Mouse (Mus musculus): Measurements from ENCODE around the gene Grb2.

Grb2 gene

GRCm38 (mm10) chr11:115708209-115708876 lies at the start of gene Grb2:
TSS of gene Grb2 (minus strand) at chr11:115708597.
- in situ Hi-C loops (cut with MboI; ENCODE audit: unreplicated experiment in 2 of 2) = no loop called here

GRCm38 (mm10) chr11:115753485-115753884 lies 45.1 kb upstream of the Grb2 start:
- in situ Hi-C loops (cut with MboI; ENCODE audit: unreplicated experiment in 2 of 2) = no loop called here

DNA sequence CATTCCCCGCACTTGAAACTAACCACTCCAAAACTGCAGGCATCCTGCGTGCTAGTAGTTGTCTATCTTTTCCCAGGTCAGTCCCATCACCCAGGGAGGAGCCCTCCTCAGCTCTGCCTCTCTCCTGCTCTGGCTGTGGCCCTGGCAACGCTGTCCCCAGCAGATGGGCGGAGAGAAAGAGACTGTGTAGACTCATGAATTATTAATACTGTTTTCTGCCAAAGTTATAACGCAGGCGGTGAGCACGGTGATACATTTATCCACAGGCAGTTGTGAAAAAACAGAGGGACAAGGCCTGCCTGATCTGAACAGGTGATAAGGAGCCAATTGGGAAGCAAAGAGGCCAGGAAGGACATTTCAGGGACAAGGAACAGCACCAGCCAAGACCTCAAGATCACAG lies 44.3 kb upstream of the Grb2 start:
- in situ Hi-C loops (cut with MboI; ENCODE audit: unreplicated experiment in 2 of 2) = no loop called here

GRCm38 (mm10) chr11:115751725-115752124 lies 43.3 kb upstream of the Grb2 start:
- in situ Hi-C loops (cut with MboI; ENCODE audit: unreplicated experiment in 2 of 2) = no loop called here

DNA sequence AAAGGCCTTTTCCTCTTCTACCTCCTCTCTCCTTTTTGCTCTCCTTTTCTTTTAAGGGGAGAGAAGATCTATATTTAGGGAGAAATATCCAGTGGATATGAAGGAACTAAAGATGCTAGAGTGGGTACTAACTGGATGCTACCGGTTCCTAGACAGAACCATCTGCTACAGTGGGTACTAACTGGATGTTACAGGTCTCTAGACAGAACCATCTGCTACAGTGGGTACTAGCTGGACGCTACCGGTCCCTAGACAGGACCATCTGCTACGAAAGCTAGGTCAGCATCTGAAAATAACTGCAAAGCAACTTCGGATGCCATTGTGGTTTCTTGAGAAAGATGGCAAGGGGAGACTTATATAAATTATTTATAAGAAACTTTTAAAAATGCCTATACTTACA lies 41.4 kb upstream of the Grb2 start:
- in situ Hi-C loops (cut with MboI; ENCODE audit: unreplicated experiment in 2 of 2) = loop anchor here in 1 of 2 experiments (25.0 kb wide), 1 partner anchor 1287 kb away; no protein-coding TSS in a partner anchor

GRCm38 (mm10) chr11:115747351-115747750 lies 39.0 kb upstream of the Grb2 start:
- in situ Hi-C loops (cut with MboI; ENCODE audit: unreplicated experiment in 2 of 2) = loop anchor here in 1 of 2 experiments (25.0 kb wide), 1 partner anchor 1290 kb away; no protein-coding TSS in a partner anchor

- in situ Hi-C loops (cut with MboI; ENCODE audit: unreplicated experiment in 2 of 2) = loop anchor here in 1 of 2 experiments (25.0 kb wide), 1 partner anchor 1291 kb away; no protein-coding TSS in a partner anchor
Measured at GRCm38 (mm10) chr11:115746762-115747161, 38.4 kb upstream of the Grb2 start.

GRCm38 (mm10) chr11:115746109-115746508 lies 37.7 kb upstream of the Grb2 start:
- in situ Hi-C loops (cut with MboI; ENCODE audit: unreplicated experiment in 2 of 2) = loop anchor here in 1 of 2 experiments (25.0 kb wide), 1 partner anchor 1291 kb away; no protein-coding TSS in a partner anchor

- in situ Hi-C loops (cut with MboI; ENCODE audit: unreplicated experiment in 2 of 2) = loop anchor here in 1 of 2 experiments (25.0 kb wide), 1 partner anchor 1293 kb away; no protein-coding TSS in a partner anchor
Measured at GRCm38 (mm10) chr11:115744385-115744784, 36.0 kb upstream of the Grb2 start.

DNA sequence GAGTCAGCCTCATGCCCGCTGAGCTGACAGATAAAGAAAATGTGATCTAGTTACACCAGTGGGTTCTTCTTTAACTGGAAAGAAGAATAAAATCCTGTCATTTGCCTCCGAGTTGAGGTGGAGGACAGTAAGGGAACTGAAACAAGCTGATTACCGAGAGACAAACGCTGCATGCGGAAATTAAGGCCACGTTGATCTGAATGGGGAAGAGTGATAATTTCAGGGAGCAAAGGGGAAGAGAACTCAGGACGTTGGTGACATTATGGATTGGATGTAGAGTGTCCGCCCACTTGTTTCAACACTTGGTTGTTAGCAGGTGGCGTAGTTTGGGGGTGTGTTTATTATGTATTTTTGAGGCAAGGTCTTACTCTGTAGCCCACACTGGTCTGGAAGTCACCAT lies 34.5 kb upstream of the Grb2 start:
- in situ Hi-C loops (cut with MboI; ENCODE audit: unreplicated experiment in 2 of 2) = loop anchor here in 1 of 2 experiments (25.0 kb wide), 1 partner anchor 1294 kb away; no protein-coding TSS in a partner anchor

GRCm38 (mm10) chr11:115741070-115741469 lies 32.7 kb upstream of the Grb2 start:
- in situ Hi-C loops (cut with MboI; ENCODE audit: unreplicated experiment in 2 of 2) = loop anchor here in 1 of 2 experiments (25.0 kb wide), 1 partner anchor 1296 kb away; no protein-coding TSS in a partner anchor

DNA sequence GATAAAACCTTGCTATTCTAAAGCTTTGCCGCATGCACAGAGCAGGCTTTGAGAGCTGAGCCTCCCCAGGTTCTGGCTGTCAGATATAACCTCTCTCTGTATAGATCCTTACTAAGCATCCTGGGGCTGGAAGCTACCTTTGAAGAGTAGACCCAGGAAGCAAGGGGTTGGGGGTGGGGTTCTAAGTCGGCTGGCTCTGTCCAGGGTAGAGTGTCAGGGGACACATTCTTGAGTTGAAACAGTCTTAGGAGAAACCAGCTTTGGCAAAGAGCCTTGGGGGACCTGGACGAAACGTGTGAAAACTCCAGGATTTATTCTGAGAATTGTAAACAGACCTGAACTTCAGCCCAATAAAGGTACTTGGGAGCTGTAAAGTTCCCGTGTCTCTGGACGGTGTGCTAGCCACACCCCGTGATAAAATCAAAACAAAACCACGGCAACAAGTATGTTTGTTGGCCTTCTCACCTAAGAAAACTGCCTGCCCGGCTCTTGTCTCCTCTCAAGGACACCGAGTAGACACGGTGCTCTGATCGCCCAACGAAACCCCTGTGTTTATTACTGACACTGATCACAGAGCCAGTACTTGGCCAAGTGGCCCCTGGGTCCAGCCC lies 30.0 kb upstream of the Grb2 start:
- in situ Hi-C loops (cut with MboI; ENCODE audit: unreplicated experiment in 2 of 2) = loop anchor here (5.0 to 25.0 kb wide), 2 partner anchors 44 to 1299 kb away; no protein-coding TSS in a partner anchor

- in situ Hi-C loops (cut with MboI; ENCODE audit: unreplicated experiment in 2 of 2) = loop anchor here (5.0 to 25.0 kb wide), 2 partner anchors 45 to 1300 kb away; no protein-coding TSS in a partner anchor
Measured at GRCm38 (mm10) chr11:115737608-115738208, 29.3 kb upstream of the Grb2 start.

GRCm38 (mm10) chr11:115734041-115734686 lies 25.8 kb upstream of the Grb2 start:
- in situ Hi-C loops (cut with MboI; ENCODE audit: unreplicated experiment in 2 of 2) = loop anchor here in 1 of 2 experiments (25.0 kb wide), 1 partner anchor 1303 kb away; no protein-coding TSS in a partner anchor

- in situ Hi-C loops (cut with MboI; ENCODE audit: unreplicated experiment in 2 of 2) = loop anchor here (5.0 to 10.0 kb wide), 4 partner anchors 89 to 742 kb away; partner anchors contain the start of genes Caskin2 (in 1 of the 2), Galk1 (in 1 of the 2), Qrich2 (in 1 of the 2) and Tsen54 (in 1 of the 2)
Measured at GRCm38 (mm10) chr11:115723231-115723630, 14.8 kb upstream of the Grb2 start.

DNA sequence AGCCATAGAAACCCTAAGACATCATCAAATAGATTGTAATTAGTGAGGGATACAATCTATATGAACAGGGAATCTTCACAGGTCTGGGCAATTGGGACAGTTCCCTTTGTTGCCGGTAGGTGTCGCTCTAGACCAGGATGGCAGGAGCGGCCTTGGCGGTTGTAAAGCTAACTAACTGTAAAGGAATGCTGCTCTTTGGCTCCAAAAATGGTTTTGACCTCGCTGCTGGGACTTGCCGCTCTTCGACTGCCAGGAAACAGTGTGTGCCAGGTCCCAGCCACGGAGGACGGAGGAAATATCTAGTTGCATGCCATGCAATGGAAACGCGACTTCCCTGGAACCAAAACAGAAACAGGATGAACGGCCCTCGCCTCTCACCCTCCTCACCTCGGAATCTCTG lies 14.2 kb upstream of the Grb2 start:
- in situ Hi-C loops (cut with MboI; ENCODE audit: unreplicated experiment in 2 of 2) = loop anchor here (5.0 to 10.0 kb wide), 4 partner anchors 90 to 742 kb away; partner anchors contain the start of genes Caskin2 (in 1 of the 2), Galk1 (in 1 of the 2), Qrich2 (in 1 of the 2) and Tsen54 (in 1 of the 2)

DNA sequence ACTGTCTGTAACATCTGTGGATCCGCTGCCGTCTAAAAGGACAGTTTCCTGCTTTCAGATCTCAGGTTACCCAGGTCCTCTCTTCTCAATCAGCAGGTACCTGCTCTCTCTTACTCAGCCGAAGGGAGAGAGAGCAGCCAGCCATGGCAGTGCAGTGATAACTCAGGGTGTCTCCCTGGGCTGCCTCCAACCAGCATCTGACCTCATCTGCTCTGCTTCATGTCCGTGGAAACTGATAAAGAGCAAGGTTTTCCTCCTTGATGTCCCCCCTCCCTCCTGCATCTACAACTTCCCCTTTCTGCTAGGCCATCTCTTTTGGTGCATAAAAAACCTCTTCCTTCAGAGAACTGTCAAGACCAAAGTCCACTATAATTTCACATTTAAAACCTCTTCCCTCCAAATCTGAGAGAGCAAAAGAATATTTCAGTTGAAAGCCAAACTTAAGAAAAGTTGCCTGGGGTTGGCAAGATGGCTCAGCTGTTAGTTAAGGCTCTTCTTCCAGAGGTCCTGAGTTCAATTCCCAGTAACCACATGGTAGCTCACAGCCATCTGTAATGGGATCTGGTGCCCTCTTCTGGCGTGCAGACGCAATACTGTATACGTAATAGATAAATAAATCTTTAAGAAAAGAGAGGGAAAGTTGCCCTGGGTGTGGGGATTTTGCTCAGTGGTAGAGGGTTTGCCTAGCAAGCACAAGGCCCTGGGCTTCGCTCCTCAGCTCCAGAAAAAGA lies 9.4 kb upstream of the Grb2 start:
- in situ Hi-C loops (cut with MboI; ENCODE audit: unreplicated experiment in 2 of 2) = loop anchor here (5.0 to 10.0 kb wide), 8 partner anchors 71 to 363 kb away; partner anchors contain the start of genes Atp5h (in 1 of the 2), Caskin2 (in 1 of the 2), Nup85 (in 1 of the 2) and Tsen54 (in 1 of the 2)

GRCm38 (mm10) chr11:115716410-115717338 lies 8.3 kb upstream of the Grb2 start:
- in situ Hi-C loops (cut with MboI; ENCODE audit: unreplicated experiment in 2 of 2) = loop anchor here (5.0 to 10.0 kb wide), 8 partner anchors 69 to 362 kb away; partner anchors contain the start of genes Atp5h (in 1 of the 2), Caskin2 (in 1 of the 2), Nup85 (in 1 of the 2) and Tsen54 (in 1 of the 2)

All from v-Abl transformed pro-B cells (cell line).